Mouse (Mus musculus) MEL (cell line): ENCODE results near the gene Snrpd3.

Experiments used
- CTCF ChIP-seq, 3 experiments: IDR thresholded peaks in 2 of 3; conservative IDR thresholded peaks in 1 of 3; 2 replicates each; pipeline ENCODE4 v1.5.1; 2011 to 2012; ENCODE audit warnings: low read length in 3 of 3, low read depth in 2 of 3, mild to moderate bottlenecking in 2 of 3, improper control_type of control experiment in 1 of 3, inconsistent platforms in 1 of 3, mixed read lengths in 1 of 3, moderate library complexity in 1 of 3; ENCODE audit not compliant: control insufficient read depth in 1 of 3, insufficient read depth in 1 of 3, poor library complexity in 1 of 3, severe bottlenecking in 1 of 3
- POLR2A ChIP-seq, 2 experiments: IDR thresholded peaks; 2 replicates each; pipeline ENCODE4 v1.6.1; 2011 to 2012; ENCODE audit warnings: low read length in 2 of 2, mild to moderate bottlenecking in 2 of 2, control low read depth in 1 of 2, improper control_type of control experiment in 1 of 2, low read depth in 1 of 2, moderate library complexity in 1 of 2; ENCODE audit not compliant: control insufficient read depth in 1 of 2, insufficient read depth in 1 of 2, poor library complexity in 1 of 2
- TCF12 ChIP-seq: IDR thresholded peaks from 2 replicates; pipeline ENCODE4 v1.6.1; 2014; ENCODE audit warnings: low read depth, mild to moderate bottlenecking, inconsistent platforms, low read length, improper control_type of control experiment, moderate library complexity

- TF ChIP-seq CTCF (IDR thresholded peaks at IDR 0.05 in 2 of 3, conservative IDR thresholded peaks at IDR 0.05 in 1 of 3; ENCODE audit: control insufficient read depth in 1 of 3, insufficient read depth in 1 of 3, low read depth in 2 of 3, low read length in 3 of 3, poor library complexity in 1 of 3, severe bottlenecking in 1 of 3) = no peak
- TF ChIP-seq POLR2A (IDR thresholded peaks at IDR 0.05; ENCODE audit: control insufficient read depth in 1 of 2, insufficient read depth in 1 of 2, low read depth in 1 of 2, low read length in 2 of 2, poor library complexity in 1 of 2) = no peak
- no peak for TF ChIP-seq TCF12
These were observed 17.6 kb downstream of the Snrpd3 start for GRCm38 (mm10) chr10:75534934-75535333.
